Mouse (Mus musculus) common myeloid progenitor, adult 5-6 weeks (primary cell): ENCODE results near the gene Pde4d. TPM values are rescaled to one million over a fixed set of nuclear protein-coding genes. Genes with fewer than 3 reads are reported as not detected.

Experiments used
- ATAC-seq: replicated peaks from 2 replicates; pipeline ENCODE4 v1.8.0; 2016; ENCODE audit warnings: low read depth, mild to moderate bottlenecking, moderate TSS enrichment, inconsistent platforms; ENCODE audit not compliant: poor library complexity, severe bottlenecking
- total RNA-seq: library from RNA; stranded (forward); fragments of 200-1000, 187-1606 nt; gene quantifications from 2 replicates; pipeline ENCODE4 v1.2.3, GENCODE M21; 2017

Gene Pde4d
- total RNA-seq, 1 experiment from 2014 or later: 35.8 TPM

- 0 out of 2 replicates have a peak, but pooled peaks have one; percentile 3 for ATAC-seq
These were observed 1236.5 kb downstream of the Pde4d start for GRCm38 (mm10) chr13:109686116-109686876.

- ATAC-seq: no peak
These were observed 1237.2 kb downstream of the Pde4d start for GRCm38 (mm10) chr13:109686906-109687305.

- ATAC-seq: no peak
These were observed 1238.4 kb downstream of the Pde4d start for GRCm38 (mm10) chr13:109688195-109688594.

GRCm38 (mm10) chr13:109689176-109689575 lies 1239.4 kb downstream of the Pde4d start:
- no peak for ATAC-seq

GRCm38 (mm10) chr13:109690558-109690957 lies 1240.8 kb downstream of the Pde4d start:
- peak; percentile 31 for ATAC-seq

GRCm38 (mm10) chr13:109692851-109693250 lies 1243.1 kb downstream of the Pde4d start:
- ATAC-seq: no peak

- no peak for ATAC-seq
These were observed 1244.0 kb downstream of the Pde4d start for GRCm38 (mm10) chr13:109693769-109694168.

GRCm38 (mm10) chr13:109694293-109694692 lies 1244.5 kb downstream of the Pde4d start:
- ATAC-seq: no peak

GRCm38 (mm10) chr13:109695098-109695497 lies 1245.3 kb downstream of the Pde4d start:
- no peak for ATAC-seq

- no peak for ATAC-seq
These were observed 1256.4 kb downstream of the Pde4d start for GRCm38 (mm10) chr13:109706141-109706540.

- ATAC-seq: no peak
These were observed 1256.8 kb downstream of the Pde4d start for GRCm38 (mm10) chr13:109706579-109706978.

- no peak for ATAC-seq
These were observed 1257.4 kb downstream of the Pde4d start for GRCm38 (mm10) chr13:109707154-109707553.

GRCm38 (mm10) chr13:109708326-109708725 lies 1258.6 kb downstream of the Pde4d start:
- no peak for ATAC-seq

GRCm38 (mm10) chr13:109714581-109714980 lies 1264.8 kb downstream of the Pde4d start:
- ATAC-seq: no peak

GRCm38 (mm10) chr13:109715321-109715720 lies 1265.6 kb downstream of the Pde4d start:
- ATAC-seq: no peak

- ATAC-seq: no peak
These were observed 1270.5 kb downstream of the Pde4d start for GRCm38 (mm10) chr13:109720127-109720713.

- no peak for ATAC-seq
These were observed 1272.7 kb downstream of the Pde4d start for GRCm38 (mm10) chr13:109722237-109723119.

- no peak for ATAC-seq
These were observed 1277.6 kb downstream of the Pde4d start for GRCm38 (mm10) chr13:109727346-109727745.

GRCm38 (mm10) chr13:109729612-109730011 lies 1279.9 kb downstream of the Pde4d start:
- ATAC-seq: no peak

GRCm38 (mm10) chr13:109732655-109733376 lies 1283.1 kb downstream of the Pde4d start:
- no peak for ATAC-seq
